Mouse (Mus musculus): Measurements from ENCODE around the gene Ndufaf3. TPM values are rescaled to one million over a fixed set of nuclear protein-coding genes. Genes with fewer than 3 reads are reported as not detected.
A peak's percentile ranks its signal among the peaks of the same experiment; 100 is the strongest.

The Ndufaf3 gene
- polyA plus RNA-seq, 1 experiment from 2014 or later: 38.5 TPM

- H3K4me1 ChIP-seq (ENCODE audit: control insufficient read depth, insufficient read depth, low read length): peaks cover 25% of the 10 kb centered on the region
- peak overlapping the region; percentile 84; the same call in 1 of the 2 replicates for H3K4me3 ChIP-seq (replicated peaks; ENCODE audit: low read length)
- WGBS: 71% methylated on average over 17 of the region's 17 CpGs
- H3K4me2 ChIP-seq (ENCODE audit: low read depth, low read length): peak overlapping the region; percentile 85
- no peak for ATAC-seq (ENCODE audit: insufficient read depth, low FRiP score)
- H3K36me3 ChIP-seq (ENCODE audit: control insufficient read depth, insufficient read depth, low read length): peaks cover 20% of the 10 kb centered on the region
- H3K9me3 ChIP-seq (replicated peaks; ENCODE audit: control insufficient read depth, low read length): no peaks in the 10 kb centered on the region
- H3K9ac ChIP-seq (ENCODE audit: low read length): peak overlapping the region; percentile 87; the same call in 1 of the 2 replicates
- H3K27me3 ChIP-seq (ENCODE audit: control insufficient read depth, insufficient read depth, low read length): no peaks in the 10 kb centered on the region
- no peak overlapping the region for H3K27ac ChIP-seq (ENCODE audit: low read length)
Observed at GRCm38 (mm10) chr9:108568511-108568921, 1.3 kb upstream of the Ndufaf3 start.

GRCm38 (mm10) chr9:108567931-108568419 is 741 bp upstream of the Ndufaf3 start:
- Histone ChIP-seq H3K9me3 (replicated peaks; ENCODE audit: control insufficient read depth, low read length) (no peaks in the 10 kb centered on the region), H3K4me1 (ENCODE audit: control insufficient read depth, insufficient read depth, low read length) (peaks cover 25% of the 10 kb centered on the region), H3K36me3 (ENCODE audit: control insufficient read depth, insufficient read depth, low read length) (peaks cover 18% of the 10 kb centered on the region), H3K27ac (ENCODE audit: low read length) (peak overlapping the region; percentile 93), H3K27me3 (ENCODE audit: control insufficient read depth, insufficient read depth, low read length) (no peaks in the 10 kb centered on the region), H3K4me3 (replicated peaks; ENCODE audit: low read length) (peak overlapping the region; percentile 84), H3K9ac (ENCODE audit: low read length) (peak overlapping the region; percentile 87), H3K4me2 (ENCODE audit: low read depth, low read length) (peak overlapping the region; percentile 85)
- 11% methylated on average over 18 of the region's 18 CpGs for WGBS
- ATAC-seq (ENCODE audit: insufficient read depth, low FRiP score): no peak

GRCm38 (mm10) chr9:108565881-108566814 is 1.1 kb downstream of the Ndufaf3 start:
- Histone ChIP-seq H3K4me2 (ENCODE audit: low read depth, low read length) (peak overlapping the region; percentile 85), H3K9me3 (replicated peaks; ENCODE audit: control insufficient read depth, low read length) (no peaks in the 10 kb centered on the region), H3K4me3 (replicated peaks; ENCODE audit: low read length) (peak overlapping the region; percentile 84), H3K4me1 (ENCODE audit: control insufficient read depth, insufficient read depth, low read length) (peaks cover 33% of the 10 kb centered on the region), H3K36me3 (ENCODE audit: control insufficient read depth, insufficient read depth, low read length) (0 out of 2 replicates have a peak, but pooled peaks cover 13% of the 10 kb centered on the region), H3K27ac (ENCODE audit: low read length) (peak overlapping the region; percentile 93), H3K27me3 (ENCODE audit: control insufficient read depth, insufficient read depth, low read length) (no peaks in the 10 kb centered on the region), H3K9ac (ENCODE audit: low read length) (peak overlapping the region; percentile 87)
- 10% methylated on average over 35 of the region's 35 CpGs for WGBS
- ATAC-seq (ENCODE audit: insufficient read depth, low FRiP score): no peak

GRCm38 (mm10) chr9:108564131-108564530 is 3.1 kb downstream of the Ndufaf3 start:
- Histone ChIP-seq H3K9ac (ENCODE audit: low read length) (no peak overlapping the region), H3K27me3 (ENCODE audit: control insufficient read depth, insufficient read depth, low read length) (no peaks in the 10 kb centered on the region), H3K4me3 (replicated peaks; ENCODE audit: low read length) (no peak overlapping the region), H3K36me3 (ENCODE audit: control insufficient read depth, insufficient read depth, low read length) (peaks cover 16% of the 10 kb centered on the region), H3K27ac (ENCODE audit: low read length) (no peak overlapping the region), H3K4me1 (ENCODE audit: control insufficient read depth, insufficient read depth, low read length) (peaks cover 27% of the 10 kb centered on the region), H3K4me2 (ENCODE audit: low read depth, low read length) (no peak overlapping the region), H3K9me3 (replicated peaks; ENCODE audit: control insufficient read depth, low read length) (no peaks in the 10 kb centered on the region)
- ATAC-seq (ENCODE audit: insufficient read depth, low FRiP score): no peak
- 76% methylated on average over 7 of the region's 7 CpGs for WGBS

GRCm38 (mm10) chr9:108563671-108564070 is 3.6 kb downstream of the Ndufaf3 start:
- Histone ChIP-seq H3K27me3 (ENCODE audit: control insufficient read depth, insufficient read depth, low read length) (no peaks in the 10 kb centered on the region), H3K4me2 (ENCODE audit: low read depth, low read length) (no peak overlapping the region), H3K36me3 (ENCODE audit: control insufficient read depth, insufficient read depth, low read length) (peaks cover 20% of the 10 kb centered on the region), H3K9me3 (replicated peaks; ENCODE audit: control insufficient read depth, low read length) (no peaks in the 10 kb centered on the region), H3K4me1 (ENCODE audit: control insufficient read depth, insufficient read depth, low read length) (peaks cover 27% of the 10 kb centered on the region), H3K4me3 (replicated peaks; ENCODE audit: low read length) (no peak overlapping the region), H3K27ac (ENCODE audit: low read length) (no peak overlapping the region), H3K9ac (ENCODE audit: low read length) (no peak overlapping the region)
- no peak for ATAC-seq (ENCODE audit: insufficient read depth, low FRiP score)
- 91% methylated on average over 8 of the region's 8 CpGs for WGBS

- H3K4me1 ChIP-seq (ENCODE audit: control insufficient read depth, insufficient read depth, low read length): peaks cover 9% of the 10 kb centered on the region; the same call in 1 of the 2 replicates
- H3K9me3 ChIP-seq (replicated peaks; ENCODE audit: control insufficient read depth, low read length): no peaks in the 10 kb centered on the region
- H3K27me3 ChIP-seq (ENCODE audit: control insufficient read depth, insufficient read depth, low read length): no peaks in the 10 kb centered on the region
- peak within 1 kb of the TSS; percentile 59 for H3K4me2 ChIP-seq (ENCODE audit: low read depth, low read length)
- H3K36me3 ChIP-seq (ENCODE audit: control insufficient read depth, insufficient read depth, low read length): peaks cover 27% of the 10 kb centered on the region
- peak; percentile 99 for ATAC-seq (ENCODE audit: insufficient read depth, low FRiP score)
- peak within 1 kb of the TSS; percentile 49; the same call in 1 of the 2 replicates for H3K27ac ChIP-seq (ENCODE audit: low read length)
- under 1% methylated on average over 49 of the region's 53 CpGs for WGBS
- peak within 1 kb of the TSS; percentile 73 for H3K4me3 ChIP-seq (replicated peaks; ENCODE audit: low read length)
- peak within 1 kb of the TSS; percentile 83 for H3K9ac ChIP-seq (ENCODE audit: low read length)
Observed at GRCm38 (mm10) chr9:108560227-108560841, 6.9 kb downstream of the Ndufaf3 start, which contains the start of gene Impdh2. Gene Impdh2, plus strand, starts transcription at chr9:108560286.

GRCm38 (mm10) chr9:108559169-108559568 is 8.1 kb downstream of the Ndufaf3 start:
- no peak for ATAC-seq (ENCODE audit: insufficient read depth, low FRiP score)
- no peak overlapping the region for H3K4me2 ChIP-seq (ENCODE audit: low read depth, low read length)
- H3K9me3 ChIP-seq (replicated peaks; ENCODE audit: control insufficient read depth, low read length): no peaks in the 10 kb centered on the region
- H3K36me3 ChIP-seq (ENCODE audit: control insufficient read depth, insufficient read depth, low read length): peaks cover 25% of the 10 kb centered on the region
- H3K27ac ChIP-seq (ENCODE audit: low read length): no peak overlapping the region
- no peak overlapping the region for H3K4me3 ChIP-seq (replicated peaks; ENCODE audit: low read length)
- no peaks in the 10 kb centered on the region for H3K27me3 ChIP-seq (ENCODE audit: control insufficient read depth, insufficient read depth, low read length)
- H3K4me1 ChIP-seq (ENCODE audit: control insufficient read depth, insufficient read depth, low read length): peaks cover 9% of the 10 kb centered on the region; the same call in 1 of the 2 replicates
- 88% methylated on average over 4 of the region's 4 CpGs for WGBS
- no peak overlapping the region for H3K9ac ChIP-seq (ENCODE audit: low read length)

GRCm38 (mm10) chr9:108546875-108547274 is 20.4 kb downstream of the Ndufaf3 start:
- ATAC-seq (ENCODE audit: insufficient read depth, low FRiP score): no peak
- Histone ChIP-seq H3K9ac (ENCODE audit: low read length) (no peak overlapping the region), H3K9me3 (replicated peaks; ENCODE audit: control insufficient read depth, low read length) (no peaks in the 10 kb centered on the region), H3K36me3 (ENCODE audit: control insufficient read depth, insufficient read depth, low read length) (peaks cover 27% of the 10 kb centered on the region), H3K27ac (ENCODE audit: low read length) (no peak overlapping the region), H3K4me3 (replicated peaks; ENCODE audit: low read length) (no peak overlapping the region), H3K4me1 (ENCODE audit: control insufficient read depth, insufficient read depth, low read length) (no peaks in the 10 kb centered on the region), H3K4me2 (ENCODE audit: low read depth, low read length) (no peak overlapping the region), H3K27me3 (ENCODE audit: control insufficient read depth, insufficient read depth, low read length) (no peaks in the 10 kb centered on the region)
- 91% methylated on average over 1 of the region's 1 CpGs for whole genome bisulfite sequencing

- no peak overlapping the region for H3K4me3 ChIP-seq (replicated peaks; ENCODE audit: low read length)
- H3K9ac ChIP-seq (ENCODE audit: low read length): no peak overlapping the region
- no peaks in the 10 kb centered on the region for H3K9me3 ChIP-seq (replicated peaks; ENCODE audit: control insufficient read depth, low read length)
- no peak for ATAC-seq (ENCODE audit: insufficient read depth, low FRiP score)
- H3K4me1 ChIP-seq (ENCODE audit: control insufficient read depth, insufficient read depth, low read length): no peaks in the 10 kb centered on the region
- H3K36me3 ChIP-seq (ENCODE audit: control insufficient read depth, insufficient read depth, low read length): peaks cover 35% of the 10 kb centered on the region
- H3K27me3 ChIP-seq (ENCODE audit: control insufficient read depth, insufficient read depth, low read length): no peaks in the 10 kb centered on the region
- no peak overlapping the region for H3K4me2 ChIP-seq (ENCODE audit: low read depth, low read length)
- 94% methylated on average over 3 of the region's 3 CpGs for WGBS
- H3K27ac ChIP-seq (ENCODE audit: low read length): no peak overlapping the region
Observed at GRCm38 (mm10) chr9:108545986-108546385, 21.2 kb downstream of the Ndufaf3 start.
